Mouse (Mus musculus) intestine, postnatal 0 days (tissue): Measurements from ENCODE around the gene Senp1. TPM values are rescaled to one million over a fixed set of nuclear protein-coding genes. Genes with fewer than 3 reads are reported as not detected.
A peak's percentile ranks its signal among the peaks of the same experiment; 100 is the strongest.

Source experiments
- ATAC-seq: fragments of 200-750 bp; cut with Nextera tagmentation; 2 replicates; pipeline ENCODE4 v1.8.0; 2017; ENCODE audit warnings: mild to moderate bottlenecking, moderate TSS enrichment, moderate library complexity
- H3K27ac ChIP-seq: fragments of 300-500 bp; sonication (generic); 2 replicates; pipeline ENCODE4 v1.5.1; 2014; ENCODE audit warnings: mild to moderate bottlenecking, low read depth, low read length, moderate library complexity
- H3K27me3 ChIP-seq: fragments of 300-500 bp; sonication (generic); replicated peaks from 2 replicates; pipeline ENCODE4 v1.6.1; 2014; ENCODE audit warnings: low read length, mixed read lengths; ENCODE audit not compliant: control insufficient read depth, insufficient read depth
- H3K36me3 ChIP-seq: fragments of 300-500 bp; sonication (generic); 2 replicates; pipeline ENCODE4 v1.6.1; 2014; ENCODE audit warnings: mild to moderate bottlenecking, moderate library complexity; ENCODE audit not compliant: control insufficient read depth, insufficient read depth
- H3K4me1 ChIP-seq: fragments of 300-500 bp; sonication (generic); replicated peaks from 2 replicates; pipeline ENCODE4 v1.6.1; 2014; ENCODE audit warnings: antibody characterized with exemption, low read length, mixed read lengths; ENCODE audit not compliant: control insufficient read depth, insufficient read depth
- H3K4me2 ChIP-seq: fragments of 300-500 bp; sonication (generic); replicated peaks from 2 replicates; pipeline ENCODE4 v1.6.1; 2014; ENCODE audit warnings: low read depth, mild to moderate bottlenecking, moderate library complexity
- H3K4me3 ChIP-seq: fragments of 300-500 bp; sonication (generic); 2 replicates; pipeline ENCODE4 v1.5.1; 2014; ENCODE audit warnings: low read depth, low read length
- H3K9ac ChIP-seq: fragments of 300-500 bp; sonication (generic); 2 replicates; pipeline ENCODE4 v1.6.1; 2014; ENCODE audit warnings: mild to moderate bottlenecking, low read depth, low read length
- H3K9me3 ChIP-seq: fragments of 300-500 bp; sonication (generic); 2 replicates; pipeline ENCODE4 v1.6.1; 2016; ENCODE audit warnings: mixed run types; ENCODE audit not compliant: control insufficient read depth
- CTCF ChIP-seq: sonication (generic); IDR thresholded peaks from 2 replicates; pipeline ENCODE4 v1.5.1; 2016; ENCODE audit warnings: low read depth, mild to moderate bottlenecking, control low read depth, antibody characterized with exemption, moderate library complexity
- WGBS: fragments of 180-500 bp; shearing (Covaris S2); extraction: QIAGEN DNeasy Blood & Tissue Kit; methylation state at CpG from one replicate; pipeline ENCODE4 v1.1.7; 2014; 5-methylcytosine and 5-hydroxymethylcytosine counted together
- polyA plus RNA-seq: library from polyadenylated mRNA; unstranded; fragments of >200 nt; fragmentation: Nextera tagmentation; extraction: Ambion mirVana; gene quantifications from 2 replicates; pipeline ENCODE4 v1.2.1, GENCODE M21; 2015

Gene Senp1
- polyA plus RNA-seq, 1 experiment from 2014 or later: 7.3 TPM

GRCm38 (mm10) chr15:98120831-98121230 is 27.3 kb upstream of the Senp1 start:
- TF ChIP-seq CTCF: no peak

GRCm38 (mm10) chr15:98119363-98119762 is 25.8 kb upstream of the Senp1 start:
- no peaks in the 10 kb centered on the region for H3K4me1 ChIP-seq
- H3K9ac ChIP-seq: no peak overlapping the region
- H3K27me3 ChIP-seq: no peaks in the 10 kb centered on the region
- no peak overlapping the region for H3K27ac ChIP-seq
- 94% methylated on average over 12 of the region's 12 CpGs for WGBS
- H3K36me3 ChIP-seq: peaks cover 48% of the 10 kb centered on the region
- ATAC-seq: no peak
- no peak overlapping the region for H3K4me2 ChIP-seq
- no peaks in the 10 kb centered on the region for H3K9me3 ChIP-seq
- no peak for TF ChIP-seq CTCF
- no peak overlapping the region for H3K4me3 ChIP-seq

More at GRCm38 (mm10) chr15:98120831-98121230, 27.3 kb upstream of the Senp1 start:
- H3K9me3 ChIP-seq: no peaks in the 10 kb centered on the region
- 95% methylated on average over 20 of the region's 20 CpGs for WGBS
- H3K4me1 ChIP-seq: no peaks in the 10 kb centered on the region
- H3K4me3 ChIP-seq: no peak overlapping the region
- no peaks in the 10 kb centered on the region for H3K27me3 ChIP-seq
- no peak overlapping the region for H3K27ac ChIP-seq
- no peak overlapping the region for H3K9ac ChIP-seq
- peaks cover 57% of the 10 kb centered on the region for H3K36me3 ChIP-seq
- no peak overlapping the region for H3K4me2 ChIP-seq
- ATAC-seq: no peak

DNA sequence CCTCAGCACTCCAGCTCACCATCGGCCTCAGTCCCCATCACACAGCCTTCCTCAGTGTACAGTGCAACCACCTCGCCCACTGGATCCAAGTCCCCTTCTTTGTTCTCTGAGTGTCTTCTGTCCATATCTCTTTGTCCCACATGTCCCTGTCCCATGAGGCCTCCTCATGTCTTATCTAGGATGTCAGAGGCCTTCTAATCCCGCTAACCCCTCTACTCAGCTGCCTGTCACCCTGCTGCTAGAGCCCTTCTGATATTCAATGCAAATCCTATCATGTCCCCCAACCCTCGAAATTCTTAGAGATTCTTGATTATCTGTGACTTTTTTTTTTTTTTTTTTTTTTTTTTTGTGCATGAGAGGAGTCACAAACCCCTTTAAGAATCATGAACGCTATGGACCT is 22.7 kb upstream of the Senp1 start:
- Histone ChIP-seq H3K4me1 (no peaks in the 10 kb centered on the region), H3K4me2 (no peak overlapping the region), H3K9me3 (no peaks in the 10 kb centered on the region), H3K4me3 (no peak overlapping the region), H3K36me3 (peaks cover 29% of the 10 kb centered on the region), H3K27me3 (no peaks in the 10 kb centered on the region), H3K27ac (no peak overlapping the region), H3K9ac (no peak overlapping the region)
- no peak for ATAC-seq
- WGBS: 83% methylated on average over 5 of the region's 5 CpGs
- TF ChIP-seq CTCF: no peak

GRCm38 (mm10) chr15:98115779-98116163 is 22.2 kb upstream of the Senp1 start:
- Histone ChIP-seq H3K4me2 (no peak overlapping the region), H3K36me3 (peaks cover 24% of the 10 kb centered on the region), H3K9ac (no peak overlapping the region), H3K4me1 (no peaks in the 10 kb centered on the region), H3K27me3 (no peaks in the 10 kb centered on the region), H3K9me3 (no peaks in the 10 kb centered on the region), H3K4me3 (no peak overlapping the region), H3K27ac (peak overlapping the region; percentile 54; the same call in 1 of the 2 replicates)
- no peak for ATAC-seq
- 66% methylated on average over 9 of the region's 9 CpGs for WGBS
- TF ChIP-seq CTCF: no peak

GRCm38 (mm10) chr15:98114852-98115778 is 21.6 kb upstream of the Senp1 start:
- Histone ChIP-seq H3K36me3 (peaks cover 20% of the 10 kb centered on the region), H3K4me1 (no peaks in the 10 kb centered on the region), H3K4me3 (no peak overlapping the region), H3K9me3 (no peaks in the 10 kb centered on the region), H3K9ac (no peak overlapping the region), H3K4me2 (no peak overlapping the region), H3K27ac (peak overlapping the region; percentile 54; the same call in 1 of the 2 replicates), H3K27me3 (no peaks in the 10 kb centered on the region)
- no peak for ATAC-seq
- TF ChIP-seq CTCF: no peak
- 84% methylated on average over 10 of the region's 10 CpGs for WGBS

DNA sequence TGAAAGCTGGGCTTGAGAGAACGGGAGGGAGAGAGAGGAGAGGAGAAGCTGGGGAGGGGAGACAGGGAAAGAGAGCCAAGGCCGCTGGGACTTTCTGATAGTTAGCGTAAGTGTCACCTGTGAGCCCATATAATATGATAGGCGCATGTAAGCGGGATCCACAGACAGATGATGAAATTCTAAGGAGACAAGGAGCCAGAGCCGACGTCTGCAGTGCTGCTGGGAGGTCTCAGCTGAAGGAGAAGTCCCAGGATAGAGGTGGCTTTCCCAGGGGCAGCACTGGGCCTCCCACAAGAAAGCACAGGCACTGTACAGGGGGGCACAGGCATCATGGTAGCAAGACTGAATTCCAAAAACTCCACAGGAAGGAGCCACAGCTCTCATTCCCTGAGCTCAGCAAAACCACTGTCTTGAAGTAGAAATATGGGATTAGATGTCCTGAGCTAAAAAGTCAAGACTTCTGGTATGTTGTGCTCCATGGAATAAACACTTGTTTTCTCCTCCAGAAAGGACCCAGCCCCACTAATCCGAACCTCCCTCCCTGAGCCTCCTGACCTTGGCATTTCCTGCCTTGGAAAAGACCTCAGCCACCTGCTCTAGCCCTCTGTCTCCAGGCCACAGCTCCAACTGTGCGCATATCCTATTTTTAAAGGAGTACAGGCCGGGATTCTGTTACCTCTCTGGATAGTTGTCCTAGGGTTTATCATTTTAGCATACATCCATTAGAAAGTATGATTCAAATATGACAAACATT is 20.7 kb upstream of the Senp1 start:
- H3K9me3 ChIP-seq: no peaks in the 10 kb centered on the region
- ATAC-seq: no peak
- H3K36me3 ChIP-seq: peaks cover 20% of the 10 kb centered on the region
- no peak overlapping the region for H3K9ac ChIP-seq
- TF ChIP-seq CTCF: no peak
- 88% methylated on average over 10 of the region's 10 CpGs for WGBS
- no peak overlapping the region for H3K4me2 ChIP-seq
- H3K27ac ChIP-seq: no peak overlapping the region
- no peak overlapping the region for H3K4me3 ChIP-seq
- no peaks in the 10 kb centered on the region for H3K4me1 ChIP-seq
- no peaks in the 10 kb centered on the region for H3K27me3 ChIP-seq
